In genomic region chr12:78911707-78912417, GRCm38 (mm10) we compare ENCODE assay signal across 8 mouse cellular contexts. TPM values are rescaled to one million over a fixed set of nuclear protein-coding genes. Genes with fewer than 3 reads are reported as not detected.
A peak's percentile ranks its signal among the peaks of the same experiment; 100 is the strongest.
DNase-seq lines count a peak whose midpoint lies in the region; ATAC-seq and TF ChIP-seq lines count a peak whose summit lies in the region.

No protein-coding gene starts in this region.

- no peaks in the 10 kb centered on the region for H3K36me3 ChIP-seq in hindbrain, postnatal 0 days (ENCODE audit: insufficient read depth, low read length)
- no peaks in the 10 kb centered on the region for H3K36me3 ChIP-seq in liver, embryonic 14.5 days (replicated peaks; ENCODE audit: control insufficient read depth, insufficient read depth, low read depth)

- H3K4me1 ChIP-seq in hindbrain, postnatal 0 days (ENCODE audit: insufficient read depth, low read length) = peaks cover 9% of the 10 kb centered on the region; the same call in 1 of the 2 replicates
- peaks cover 60 to 71% of the 10 kb centered on the region in 2 experiments for H3K4me1 ChIP-seq in liver, embryonic 14.5 days (replicated peaks; ENCODE audit: control insufficient read depth in 2 of 2, insufficient read depth in 2 of 2, low read length in 1 of 2)

- peak overlapping the region; percentile 31 for H3K4me3 ChIP-seq in hindbrain, postnatal 0 days (ENCODE audit: low read length)
- H3K4me3 ChIP-seq in liver, embryonic 14.5 days (ENCODE audit: insufficient read depth in 1 of 2, low read depth in 2 of 2, low read length in 2 of 2) = peak overlapping the region; percentile 77 to 88

- H3K27ac ChIP-seq in hindbrain, postnatal 0 days = no peak overlapping the region
- H3K27ac ChIP-seq in liver, embryonic 14.5 days = peak overlapping the region; percentile 97

- H3K27me3 ChIP-seq in hindbrain, postnatal 0 days (ENCODE audit: insufficient read depth, low read length) = peaks cover 11% of the 10 kb centered on the region
- peaks cover 4% of the 10 kb centered on the region for H3K27me3 ChIP-seq in liver, embryonic 14.5 days (ENCODE audit: control insufficient read depth, insufficient read depth, low read length)

- peak overlapping the region; percentile 35 for H3K9ac ChIP-seq in hindbrain, postnatal 0 days (replicated peaks; ENCODE audit: low read length)
- H3K9ac ChIP-seq in liver, embryonic 14.5 days (replicated peaks) = peak overlapping the region; percentile 81

- H3K4me2 ChIP-seq in hindbrain, postnatal 0 days (ENCODE audit: low read depth, low read length) = peak overlapping the region; percentile 59
- peak overlapping the region; percentile 92 for H3K4me2 ChIP-seq in liver, embryonic 14.5 days (ENCODE audit: low read depth)

- ATAC-seq in hindbrain, postnatal 0 days = no peak
- peak; percentile 72 for ATAC-seq in liver, embryonic 14.5 days (ENCODE audit: insufficient read depth)

- no peak for TF ChIP-seq CTCF in hindbrain, postnatal 0 days (IDR thresholded peaks at IDR 0.05; ENCODE audit: low read depth)
- TF ChIP-seq CTCF in liver, embryonic 14.5 days (IDR thresholded peaks at IDR 0.05; ENCODE audit: low read depth) = no peak

- DNase-seq in MEL-GATA-1-ER (ENCODE audit: extremely low read depth, low read depth) = peak; percentile 72
- peak; percentile 82 for DNase-seq in c-Kit-negative CD71-positive TER-119-positive erythroid progenitor cells, embryonic 14.5 days (ENCODE audit: low read depth, low spot score)
- peak; percentile 20 for DNase-seq in gastrocnemius, postnatal 10 days
- peak; percentile 8 for DNase-seq in hindbrain, postnatal 0 days (ENCODE audit: low spot score)
- DNase-seq in liver, embryonic 14.5 days (ENCODE audit: low read depth in 3 of 3, low spot score in 3 of 3) = peak; percentile 86 to 90 (median 87)
- DNase-seq in naive thymus-derived CD4-positive, alpha-beta T cell, adult 2 months (ENCODE audit: low read depth) = peak; percentile 15
- DNase-seq in yolk sac, embryonic 10.5 days (ENCODE audit: low spot score) = peak; percentile 60
- no peak for DNase-seq in layer of hippocampus, adult 9-11 months

- peak; percentile 62 for TF ChIP-seq EP300 in liver, embryonic 14.5 days (IDR thresholded peaks at IDR 0.05; ENCODE audit: low read depth)

- no peaks in the 10 kb centered on the region for H3K9me3 ChIP-seq in hindbrain, postnatal 0 days (ENCODE audit: low read length)
- no peaks in the 10 kb centered on the region; the same call in 1 of the 2 replicates for H3K9me3 ChIP-seq in liver, embryonic 14.5 days (ENCODE audit: control insufficient read depth, low read length)

- WGBS in hindbrain, postnatal 0 days = 1% methylated on average over 37 of the region's 37 CpGs
- WGBS in liver, embryonic 14.5 days (ENCODE audit: insufficient replicate concordance) = 2% methylated on average over 37 of the region's 37 CpGs

RNA-seq across cellular contexts. Expression of gene Plek2, which starts 5.1 kb away (rescaled TPM):
- total RNA-seq in gastrocnemius, postnatal 10 days (2021) = under 1 TPM in 1 of 2 experiments, not detected in 1; 0.50 TPM
- 1.2 and 1.9 TPM in 2 replicates for total RNA-seq in hindbrain, postnatal 0 days (2014; rRNA removed)
- 2.4 and 2.7 TPM in 2 replicates for polyA plus RNA-seq in hindbrain, postnatal 0 days (2015; fragmentation: Nextera tagmentation; extraction: Ambion mirVana)
- 18.7 and 21.5 TPM in 2 replicates for polyA plus RNA-seq in liver, embryonic 14.5 days (2012; rRNA removed)
- polyA plus RNA-seq in liver, embryonic 14.5 days (2014; fragmentation: Nextera tagmentation; extraction: Ambion mirVana) = 51.0 and 51.5 TPM in 2 replicates

RNA-seq across cellular contexts. Expression of gene Eif2s1, which starts 50.2 kb away (rescaled TPM):
- 10 to 100 TPM; 45.9 to 48.7 TPM for total RNA-seq in gastrocnemius, postnatal 10 days (2021)
- total RNA-seq in hindbrain, postnatal 0 days (2014; rRNA removed) = 29.4 and 32.6 TPM in 2 replicates
- polyA plus RNA-seq in hindbrain, postnatal 0 days (2015; fragmentation: Nextera tagmentation; extraction: Ambion mirVana) = 92.0 and 98.3 TPM in 2 replicates
- polyA plus RNA-seq in liver, embryonic 14.5 days (2012; rRNA removed) = 16.5 and 49.6 TPM in 2 replicates
- 184 and 198 TPM in 2 replicates for polyA plus RNA-seq in liver, embryonic 14.5 days (2014; fragmentation: Nextera tagmentation; extraction: Ambion mirVana)

RNA-seq across cellular contexts. Expression of gene Atp6v1d, which starts 50.4 kb away (rescaled TPM):
- 10 to 100 TPM; 44.2 to 48.0 TPM for total RNA-seq in gastrocnemius, postnatal 10 days (2021)
- total RNA-seq in hindbrain, postnatal 0 days (2014; rRNA removed) = 54.3 and 55.5 TPM in 2 replicates
- 149 and 161 TPM in 2 replicates for polyA plus RNA-seq in hindbrain, postnatal 0 days (2015; fragmentation: Nextera tagmentation; extraction: Ambion mirVana)
- polyA plus RNA-seq in liver, embryonic 14.5 days (2012; rRNA removed) = 9.7 and 15.2 TPM in 2 replicates
- 29.6 and 34.4 TPM in 2 replicates for polyA plus RNA-seq in liver, embryonic 14.5 days (2014; fragmentation: Nextera tagmentation; extraction: Ambion mirVana)
